Mouse (Mus musculus): ENCODE results near the gene Sult2a1.
"Not testable (repeated sequence)": the region's sequence is repeated elsewhere in the genome, so short reads cannot be mapped to it uniquely, and the experiment has no call there.

The Sult2a1 gene

GRCm38 (mm10) chr7:13837309-13837708, at the start of gene Sult2a1:
Gene Sult2a1, minus strand, starts transcription at chr7:13837409.
- not testable (repeated sequence) for DNase-seq

GRCm38 (mm10) chr7:13813913-13814312, 23.3 kb downstream of the Sult2a1 start:
- no peak for DNase-seq

All from right cerebral cortex, postnatal 14 days (tissue).